Mouse (Mus musculus): ENCODE data around the gene Ifit2. TPM values are rescaled to one million over a fixed set of nuclear protein-coding genes. Genes with fewer than 3 reads are reported as not detected.
"Not testable (repeated sequence)": the region's sequence is repeated elsewhere in the genome, so short reads cannot be mapped to it uniquely, and the experiment has no call there.

Ifit2 gene
- polyA plus RNA-seq, 1 experiment from 2014 or later = 2.5 TPM

DNA sequence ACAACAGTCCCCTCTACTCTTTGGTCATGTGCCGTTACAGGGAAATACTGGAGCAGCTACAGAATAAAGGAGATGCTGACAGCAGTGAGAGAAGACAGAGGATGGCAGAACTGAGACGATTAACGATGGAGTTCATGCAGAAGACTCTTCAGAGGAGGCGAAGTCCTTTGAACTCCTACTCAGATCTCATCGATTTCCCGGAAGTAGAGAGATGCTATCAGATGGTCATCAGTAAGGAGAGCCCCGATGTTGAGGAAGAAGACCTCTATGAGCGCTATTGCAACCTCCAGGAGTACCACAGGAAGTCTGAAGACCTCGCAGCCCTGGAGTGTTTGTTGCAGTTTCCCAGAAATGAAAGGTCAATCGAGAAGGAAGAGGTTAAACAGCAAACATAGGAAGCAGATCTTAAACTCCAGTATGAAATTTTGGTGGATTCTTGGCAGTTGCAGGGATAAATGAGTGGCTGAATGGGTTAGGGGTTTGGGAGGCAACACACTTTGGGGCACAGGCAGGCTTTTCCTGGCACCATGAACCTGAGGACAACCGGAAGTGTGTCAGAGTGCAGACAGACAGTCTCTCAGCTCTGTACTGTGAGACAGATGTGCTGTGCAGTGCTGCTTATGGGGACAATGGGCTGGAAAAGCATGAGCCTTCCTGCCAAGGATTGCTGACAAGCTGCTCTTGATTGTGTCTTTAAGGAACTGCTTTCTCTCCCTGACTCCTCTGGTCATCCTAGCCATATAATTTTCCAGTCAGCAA, 61.9 kb downstream of the Ifit2 start:
- not testable (repeated sequence) for H3K4me3 ChIP-seq (ENCODE audit: low read depth, low read length); H3K9ac ChIP-seq (ENCODE audit: low read length); ATAC-seq (ENCODE audit: low FRiP score, low TSS enrichment); H3K36me3 ChIP-seq (ENCODE audit: control insufficient read depth, insufficient read depth, low read length); DNase-seq (ENCODE audit: low spot score); H3K27me3 ChIP-seq (ENCODE audit: control insufficient read depth, insufficient read depth, low read length); H3K27ac ChIP-seq (replicated peaks); H3K9me3 ChIP-seq (ENCODE audit: control insufficient read depth, low read length); H3K4me1 ChIP-seq (replicated peaks; ENCODE audit: control insufficient read depth, insufficient read depth); H3K4me2 ChIP-seq (replicated peaks; ENCODE audit: low read depth)
- WGBS = 80% methylated on average over 5 of the region's 11 CpGs

DNA sequence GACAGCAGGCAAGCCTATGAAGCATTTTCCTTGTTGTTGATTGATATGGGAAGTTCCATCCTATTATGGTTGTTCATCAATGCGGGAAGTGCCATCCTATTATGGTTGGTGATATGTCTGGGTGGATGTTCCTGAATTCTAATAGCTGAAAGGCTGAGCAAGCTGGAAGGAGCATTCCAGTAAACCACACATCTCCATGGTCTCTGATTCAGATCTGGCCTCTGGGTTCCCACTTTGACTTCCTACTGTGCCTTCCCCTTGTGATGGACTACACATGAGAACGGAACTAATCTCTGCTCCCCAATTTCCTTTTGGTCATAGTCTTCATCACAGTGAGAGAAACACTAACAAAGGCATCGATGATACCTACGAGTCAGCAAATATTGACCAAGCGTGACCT, 70.4 kb downstream of the Ifit2 start:
- H3K36me3 ChIP-seq (ENCODE audit: control insufficient read depth, insufficient read depth, low read length) = no peaks in the 10 kb centered on the region
- TF ChIP-seq EP300 (optimal IDR thresholded peaks at IDR 0.05) = no peak
- no peak for TF ChIP-seq CTCF (IDR thresholded peaks at IDR 0.05; ENCODE audit: low read depth)
- no peak for ATAC-seq (ENCODE audit: low FRiP score, low TSS enrichment)

GRCm38 (mm10) chr19:34623781-34624180, 73.3 kb downstream of the Ifit2 start:
- no peak for ATAC-seq (ENCODE audit: low FRiP score, low TSS enrichment)
- Histone ChIP-seq H3K36me3 (ENCODE audit: control insufficient read depth, insufficient read depth, low read length) (no peaks in the 10 kb centered on the region), H3K4me1 (replicated peaks; ENCODE audit: control insufficient read depth, insufficient read depth) (no peaks in the 10 kb centered on the region), H3K9me3 (ENCODE audit: control insufficient read depth, low read length) (no peaks in the 10 kb centered on the region), H3K27me3 (ENCODE audit: control insufficient read depth, insufficient read depth, low read length) (no peaks in the 10 kb centered on the region), H3K9ac (ENCODE audit: low read length) (no peak overlapping the region), H3K27ac (replicated peaks) (no peak overlapping the region), H3K4me2 (replicated peaks; ENCODE audit: low read depth) (no peak overlapping the region), H3K4me3 (ENCODE audit: low read depth, low read length) (no peak overlapping the region)
- TF ChIP-seq CTCF (IDR thresholded peaks at IDR 0.05; ENCODE audit: low read depth) (no peak), EP300 (optimal IDR thresholded peaks at IDR 0.05) (no peak)
- no peak for DNase-seq (ENCODE audit: low spot score)
- WGBS = 92% methylated on average over 6 of the region's 6 CpGs

More for the DNA sequence above, 70.4 kb downstream of the Ifit2 start:
- no peaks in the 10 kb centered on the region for H3K4me1 ChIP-seq (replicated peaks; ENCODE audit: control insufficient read depth, insufficient read depth)
- no peaks in the 10 kb centered on the region for H3K9me3 ChIP-seq (ENCODE audit: control insufficient read depth, low read length)
- H3K27ac ChIP-seq (replicated peaks) = no peak overlapping the region
- no peak for DNase-seq (ENCODE audit: low spot score)
- WGBS = 81% methylated on average over 5 of the region's 5 CpGs
- no peak overlapping the region for H3K9ac ChIP-seq (ENCODE audit: low read length)
- no peaks in the 10 kb centered on the region for H3K27me3 ChIP-seq (ENCODE audit: control insufficient read depth, insufficient read depth, low read length)
- H3K4me3 ChIP-seq (ENCODE audit: low read depth, low read length) = no peak overlapping the region
- no peak overlapping the region for H3K4me2 ChIP-seq (replicated peaks; ENCODE audit: low read depth)

- 91% methylated on average over 4 of the region's 4 CpGs for WGBS
- TF ChIP-seq EP300 (optimal IDR thresholded peaks at IDR 0.05) (no peak), CTCF (IDR thresholded peaks at IDR 0.05; ENCODE audit: low read depth) (no peak)
- ATAC-seq (ENCODE audit: low FRiP score, low TSS enrichment) (no peak), DNase-seq (ENCODE audit: low spot score) (no peak)
- Histone ChIP-seq H3K9me3 (ENCODE audit: control insufficient read depth, low read length) (no peaks in the 10 kb centered on the region), H3K4me3 (ENCODE audit: low read depth, low read length) (no peak overlapping the region), H3K4me2 (replicated peaks; ENCODE audit: low read depth) (no peak overlapping the region), H3K9ac (ENCODE audit: low read length) (no peak overlapping the region), H3K36me3 (ENCODE audit: control insufficient read depth, insufficient read depth, low read length) (no peaks in the 10 kb centered on the region), H3K27me3 (ENCODE audit: control insufficient read depth, insufficient read depth, low read length) (no peaks in the 10 kb centered on the region), H3K4me1 (replicated peaks; ENCODE audit: control insufficient read depth, insufficient read depth) (no peaks in the 10 kb centered on the region), H3K27ac (replicated peaks) (no peak overlapping the region)
Measured at GRCm38 (mm10) chr19:34624663-34625062, 74.2 kb downstream of the Ifit2 start.

Other genes with a start within 250 kb of the Ifit2 start
- 3.7 and 4.6 TPM in 2 replicates for gene Ch25h, start 75.5 kb upstream of the Ifit2 start, polyA plus RNA-seq (2015; fragmentation: Nextera tagmentation; extraction: Ambion mirVana)
- gene Lipa, start 23.2 kb upstream of the Ifit2 start, polyA plus RNA-seq (2015; fragmentation: Nextera tagmentation; extraction: Ambion mirVana) = 18.1 and 19.1 TPM in 2 replicates
- 2.5 and 2.7 TPM in 2 replicates for gene Ifit3, start 32.8 kb downstream of the Ifit2 start, polyA plus RNA-seq (2015; fragmentation: Nextera tagmentation; extraction: Ambion mirVana)
- 8.7 and 8.8 TPM in 2 replicates for gene Ifit1bl1, start 51.3 kb downstream of the Ifit2 start, polyA plus RNA-seq (2015; fragmentation: Nextera tagmentation; extraction: Ambion mirVana)
- gene Ifit3b, start 57.3 kb downstream of the Ifit2 start, polyA plus RNA-seq (2015; fragmentation: Nextera tagmentation; extraction: Ambion mirVana) = 0.61 and 0.74 TPM in 2 replicates
- gene Ifit1bl2, start 90.0 kb downstream of the Ifit2 start, polyA plus RNA-seq (2015; fragmentation: Nextera tagmentation; extraction: Ambion mirVana) = 0.04 and 0.10 TPM in 2 replicates
- 2.1 and 2.4 TPM in 2 replicates for gene Ifit1, start 90.2 kb downstream of the Ifit2 start, polyA plus RNA-seq (2015; fragmentation: Nextera tagmentation; extraction: Ambion mirVana)
- 0.63 and 0.74 TPM in 2 replicates for gene Slc16a12, start 196.6 kb downstream of the Ifit2 start, polyA plus RNA-seq (2015; fragmentation: Nextera tagmentation; extraction: Ambion mirVana)

All from stomach, postnatal 0 days (tissue).